Mouse (Mus musculus): ENCODE data around the gene Olfr1326-ps1. TPM values are rescaled to one million over a fixed set of nuclear protein-coding genes. Genes with fewer than 3 reads are reported as not detected.

Gene Olfr1326-ps1
- not detected in 2 replicates for polyA plus RNA-seq (2012; rRNA removed)

DNA sequence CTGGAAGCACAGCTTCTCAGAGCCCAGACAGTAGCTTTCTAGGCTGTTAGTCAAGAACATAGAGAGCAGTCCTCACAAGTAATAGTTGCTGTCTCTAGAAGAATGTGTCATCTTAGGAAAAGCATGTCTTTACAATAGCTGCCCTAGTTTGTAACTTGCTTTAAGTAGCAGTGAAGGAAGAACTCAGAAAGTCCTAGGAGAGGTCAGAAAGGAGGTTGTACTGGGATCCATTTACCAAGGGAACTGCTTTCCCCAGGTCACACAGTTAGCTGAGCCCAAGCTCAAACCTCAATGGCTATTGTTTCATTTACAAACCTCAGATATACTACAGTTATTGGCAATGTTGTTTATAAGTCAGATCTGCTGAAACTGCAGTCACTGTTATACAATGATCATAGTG, at the start of gene Olfr1326-ps1:
TSS of gene Olfr1326-ps1 (minus strand) at position 101 of the 400 bp plus-strand sequence.
- no peak within 1 kb of the TSS for H3K4me3 ChIP-seq (ENCODE audit: control insufficient read depth, insufficient read depth, low read length)
- TF ChIP-seq POLR2A (IDR thresholded peaks at IDR 0.05; ENCODE audit: control insufficient read depth, extremely low read depth, insufficient read depth, low read length, poor library complexity), result no peak
- no peak for TF ChIP-seq CTCF (IDR thresholded peaks at IDR 0.05; ENCODE audit: borderline replicate concordance, control insufficient read depth, extremely low read depth, insufficient read depth, low read length, poor library complexity)
- H3K27ac ChIP-seq (ENCODE audit: control insufficient read depth, insufficient read depth, low read length), result no peak within 1 kb of the TSS
- H3K36me3 ChIP-seq (ENCODE audit: control insufficient read depth, insufficient read depth, low read length), result no peaks in the 10 kb centered on the region
- no peaks in the 10 kb centered on the region for H3K27me3 ChIP-seq (ENCODE audit: control insufficient read depth, insufficient read depth, low read length)
- no peak for DNase-seq
- no peaks in the 10 kb centered on the region for H3K4me1 ChIP-seq (replicated peaks; ENCODE audit: control insufficient read depth, insufficient read depth, low read length)

DNA sequence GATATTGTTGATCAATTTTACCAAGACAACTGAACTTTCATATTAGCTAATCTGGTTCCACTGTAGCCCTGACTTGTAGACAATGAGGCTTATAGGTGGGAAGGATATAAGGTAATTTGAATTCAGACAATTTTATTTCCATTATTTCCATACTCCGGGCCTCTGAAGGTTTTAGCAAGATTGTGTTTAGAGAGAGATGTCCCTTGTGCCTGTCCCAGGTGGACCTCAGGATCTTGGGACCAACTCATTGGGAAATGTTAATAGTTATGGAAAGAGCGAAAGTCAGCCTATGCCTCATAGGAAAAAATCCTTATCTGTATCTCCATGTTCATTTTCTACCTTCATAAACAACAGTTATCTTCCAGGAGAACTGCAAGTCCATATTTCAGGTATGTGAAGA, 17.7 kb upstream of the Olfr1326-ps1 start, which contains the start of gene Olfr1325:
TSS of gene Olfr1325 (plus strand) at position 301 of the 400 bp plus-strand sequence.
- Histone ChIP-seq H3K36me3 (ENCODE audit: control insufficient read depth, insufficient read depth, low read length) (no peaks in the 10 kb centered on the region), H3K4me3 (ENCODE audit: control insufficient read depth, insufficient read depth, low read length) (no peak within 1 kb of the TSS), H3K27me3 (ENCODE audit: control insufficient read depth, insufficient read depth, low read length) (no peaks in the 10 kb centered on the region), H3K4me1 (replicated peaks; ENCODE audit: control insufficient read depth, insufficient read depth, low read length) (no peaks in the 10 kb centered on the region), H3K27ac (ENCODE audit: control insufficient read depth, insufficient read depth, low read length) (no peak within 1 kb of the TSS)
- 93% methylated on average over 2 of the region's 2 CpGs for WGBS
- TF ChIP-seq POLR2A (IDR thresholded peaks at IDR 0.05; ENCODE audit: control insufficient read depth, extremely low read depth, insufficient read depth, low read length, poor library complexity) (no peak), CTCF (IDR thresholded peaks at IDR 0.05; ENCODE audit: borderline replicate concordance, control insufficient read depth, extremely low read depth, insufficient read depth, low read length, poor library complexity) (no peak)
- no peak for DNase-seq

Other genes with a start within 250 kb of the Olfr1326-ps1 start
- gene Plxna3, start 245.8 kb downstream of the Olfr1326-ps1 start, polyA plus RNA-seq (2012; rRNA removed), result 15.4 and 17.6 TPM in 2 replicates
- gene Lage3, start 221.3 kb downstream of the Olfr1326-ps1 start, polyA plus RNA-seq (2012; rRNA removed), result 56.5 and 63.6 TPM in 2 replicates
- 52.7 and 53.8 TPM in 2 replicates for gene Ubl4a, start 201.7 kb downstream of the Olfr1326-ps1 start, polyA plus RNA-seq (2012; rRNA removed)
- gene Slc10a3, start 201.5 kb downstream of the Olfr1326-ps1 start, polyA plus RNA-seq (2012; rRNA removed), result 27.8 and 29.1 TPM in 2 replicates
- gene Fam3a, start 181.6 kb downstream of the Olfr1326-ps1 start, polyA plus RNA-seq (2012; rRNA removed), result 45.1 and 46.0 TPM in 2 replicates
- 20.4 and 22.5 TPM in 2 replicates for gene Ikbkg, start 181.6 kb downstream of the Olfr1326-ps1 start, polyA plus RNA-seq (2012; rRNA removed)
- 36.0 and 40.2 TPM in 2 replicates for gene G6pdx, start 145.7 kb downstream of the Olfr1326-ps1 start, polyA plus RNA-seq (2012; rRNA removed)
- not detected in 2 replicates for gene Gm6880, start 93.5 kb downstream of the Olfr1326-ps1 start, polyA plus RNA-seq (2012; rRNA removed)
- not detected in 2 replicates for gene Olfr1325, start 17.8 kb upstream of the Olfr1326-ps1 start, polyA plus RNA-seq (2012; rRNA removed)
- gene Gm5640, start 70.7 kb upstream of the Olfr1326-ps1 start, polyA plus RNA-seq (2012; rRNA removed), result not detected in 2 replicates
- gene Gm6890, start 166.0 kb upstream of the Olfr1326-ps1 start, polyA plus RNA-seq (2012; rRNA removed), result not detected in 2 replicates